In genomic region chr2:147178091-147179059, GRCm38 (mm10) we compare ENCODE assay signal across 8 mouse cellular contexts. TPM values are rescaled to one million over a fixed set of nuclear protein-coding genes. Genes with fewer than 3 reads are reported as not detected.
DNase-seq lines count a peak whose midpoint lies in the region; ATAC-seq and TF ChIP-seq lines count a peak whose summit lies in the region.

No protein-coding gene starts in this region.

- H3K4me3 ChIP-seq in G1E (ENCODE audit: low read depth, low read length) = peak overlapping the region; percentile 38; the same call in 1 of the 2 replicates

- peaks cover 3% of the 10 kb centered on the region for H3K9me3 ChIP-seq in G1E (replicated peaks)

- H3K4me1 ChIP-seq in G1E (ENCODE audit: insufficient read depth, low read depth, low read length) = peaks cover 14% of the 10 kb centered on the region

- intact Hi-C loops in heart, postnatal 14 days (cut with DNase I) = loop anchor here (1.0 to 10.0 kb wide), 3 partner anchors 91 to 714 kb away; partner anchors contain the start of gene Nkx2-4

- DNase-seq in G1E (ENCODE audit: low spot score) = peak; percentile 39
- peak; percentile 87 for DNase-seq in brain, embryonic 14.5 days (ENCODE audit: low read depth)
- peak; percentile 2 for DNase-seq in fibroblast of lung, adult 2 months (ENCODE audit: low read depth)
- peak; percentile 54 to 76 for DNase-seq in heart, postnatal 14 days
- DNase-seq in layer of hippocampus, adult 11-12 months (ENCODE audit: low spot score) = peak; percentile 80
- peak; percentile 67 for DNase-seq in lung, postnatal 14 days
- peak; percentile 90 for DNase-seq in retina, postnatal 1 day
- no peak for DNase-seq in urinary bladder, postnatal 4 days (ENCODE audit: low spot score in 2 of 2)

- peak; percentile 67 for TF ChIP-seq CTCF in G1E (IDR thresholded peaks at IDR 0.05; ENCODE audit: low read depth, low read length)
- peak; percentile 89 for TF ChIP-seq CTCF in brain, embryonic 14.5 days (IDR thresholded peaks at IDR 0.05; ENCODE audit: borderline replicate concordance, extremely low read depth, insufficient read depth, insufficient read length)

- no peaks in the 10 kb centered on the region for H3K27me3 ChIP-seq in G1E (ENCODE audit: insufficient read depth, low read length)

- no peaks in the 10 kb centered on the region for H3K36me3 ChIP-seq in G1E (replicated peaks)

- ATAC-seq in G1E (ENCODE audit: extremely low read depth, insufficient number of reproducible peaks, low FRiP score, poor library complexity, severe bottlenecking) = peak; percentile 74

- TF ChIP-seq POLR2A in brain, embryonic 14.5 days (IDR thresholded peaks at IDR 0.05; ENCODE audit: borderline replicate concordance, extremely low read depth, insufficient read depth, insufficient read length, poor library complexity, severe bottlenecking) = no peak

RNA-seq across cellular contexts. Expression of gene Nkx2-2, which starts 15.7 kb away (rescaled TPM):
- not detected in 2 replicates for total RNA-seq in G1E (2014; fragmentation: Nextera tagmentation)
- 0.41 TPM in 1 of 2 replicates, not detected in the other for total RNA-seq in G1E (2017)
- not detected in 2 replicates for polyA plus RNA-seq in G1E (2012)
- 8.8 and 14.4 TPM in 2 replicates for polyA plus RNA-seq in brain, embryonic 14.5 days (2012; rRNA removed)
- total RNA-seq in heart, postnatal 14 days (2021) = not detected

Comparison
In these comparisons a context has a peak if more than half of its experiments do, and no peak if none do; other contexts are left out.
1. DNase-seq: peak in G1E (single experiment), brain, embryonic 14.5 days (single experiment), fibroblast of lung, adult 2 months (single experiment), heart, postnatal 14 days (2 of 2), layer of hippocampus, adult 11-12 months (single experiment), lung, postnatal 14 days (single experiment) and retina, postnatal 1 day (single experiment); none in urinary bladder, postnatal 4 days (0 of 2).